Mouse (Mus musculus): Measurements from ENCODE around the gene Gm14214. TPM values are rescaled to one million over a fixed set of nuclear protein-coding genes. Genes with fewer than 3 reads are reported as not detected.
A peak's percentile ranks its signal among the peaks of the same experiment; 100 is the strongest.

Gm14214 gene
- polyA plus RNA-seq, 1 experiment from 2014 or later = not detected

DNA sequence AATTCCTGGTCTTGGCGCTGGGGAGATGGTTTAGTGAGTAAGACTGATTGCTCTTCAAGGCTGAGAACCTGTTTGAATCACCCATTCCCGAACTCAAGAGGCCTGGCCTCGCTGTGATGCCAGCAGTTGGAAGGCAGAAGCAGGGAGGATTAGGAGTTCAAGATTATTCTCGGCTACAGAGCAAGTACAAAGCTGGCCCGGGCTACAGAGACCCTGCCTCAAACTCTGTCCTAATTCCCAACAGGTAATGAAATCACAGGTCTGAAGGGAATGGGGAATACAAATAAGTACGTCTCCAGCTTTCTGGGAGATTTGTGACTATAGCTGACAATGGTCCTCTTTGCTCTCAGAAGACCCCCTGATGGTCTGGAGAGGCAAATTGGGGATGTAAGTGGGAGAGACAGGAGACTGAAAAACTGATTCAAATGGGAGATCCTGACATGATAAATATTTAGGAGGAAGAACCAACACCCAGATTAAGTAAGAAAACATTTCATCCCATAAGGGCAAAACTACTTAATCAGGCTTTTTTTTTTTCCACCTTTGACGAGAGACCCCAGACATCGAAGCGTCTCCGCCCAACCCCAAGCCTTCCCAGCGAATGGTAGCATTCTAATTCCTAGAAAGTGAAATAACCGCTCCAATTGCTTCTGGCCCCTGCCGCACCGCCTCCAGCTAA is 20.3 kb upstream of the Gm14214 start:
- Histone ChIP-seq H3K27me3 (ENCODE audit: low read depth, poor library complexity, severe bottlenecking) (no peaks in the 10 kb centered on the region), H3K9me3 (replicated peaks) (no peaks in the 10 kb centered on the region), H3K27ac (peak overlapping the region; percentile 99), H3K4me3 (peak overlapping the region; percentile 92), H3K36me3 (peaks cover 9% of the 10 kb centered on the region), H3K4me1 (peaks cover 45% of the 10 kb centered on the region)
- WGBS = 8% methylated on average over 14 of the region's 14 CpGs
- DNase-seq (ENCODE audit: low spot score) = no peak

DNA sequence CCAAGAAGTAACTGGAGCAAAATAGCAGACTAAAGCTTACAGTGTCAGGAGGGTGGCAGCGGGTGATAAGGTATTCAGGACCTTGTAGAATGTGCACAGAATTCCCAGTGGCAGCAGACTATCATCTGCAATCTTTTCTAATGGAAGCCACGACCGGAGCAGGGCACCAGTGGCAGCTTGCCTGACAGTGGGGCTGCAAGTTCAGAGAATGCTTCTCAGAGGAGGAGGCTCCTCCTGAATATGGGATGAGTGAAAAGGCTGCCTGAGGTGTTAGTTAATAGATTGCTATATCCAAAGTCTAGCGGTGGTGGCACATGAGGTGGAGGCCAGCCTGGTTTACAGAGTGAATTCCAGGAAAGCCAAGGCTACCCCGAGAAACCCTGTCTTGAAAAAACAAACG is 19.6 kb upstream of the Gm14214 start:
- peaks cover 6% of the 10 kb centered on the region; the same call in 1 of the 2 replicates for H3K36me3 ChIP-seq
- no peaks in the 10 kb centered on the region for H3K9me3 ChIP-seq (replicated peaks)
- no peak overlapping the region for H3K4me3 ChIP-seq
- WGBS = 77% methylated on average over 6 of the region's 6 CpGs
- no peaks in the 10 kb centered on the region for H3K27me3 ChIP-seq (ENCODE audit: low read depth, poor library complexity, severe bottlenecking)
- peaks cover 48% of the 10 kb centered on the region for H3K4me1 ChIP-seq
- no peak for DNase-seq (ENCODE audit: low spot score)
- no peak overlapping the region for H3K27ac ChIP-seq

DNA sequence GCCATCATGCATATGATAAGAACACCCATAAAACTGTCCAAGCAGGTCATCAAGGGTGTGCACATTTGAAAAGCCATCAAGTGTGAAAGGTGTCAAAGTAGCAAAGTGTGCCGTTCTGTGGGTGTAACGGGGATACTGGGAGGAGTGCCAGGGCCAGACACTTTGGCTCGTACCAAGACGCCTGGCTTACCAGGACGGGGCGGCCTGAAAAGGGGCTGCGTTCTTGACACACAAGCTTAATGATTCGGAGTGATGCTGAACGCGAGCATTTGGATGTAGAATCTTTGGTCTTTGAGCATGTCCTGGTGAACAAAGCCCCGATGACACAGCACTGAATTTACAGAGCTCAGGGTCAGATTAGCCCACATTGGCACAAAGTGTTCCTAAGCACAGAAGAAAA is 16.9 kb upstream of the Gm14214 start:
- 83% methylated on average over 11 of the region's 11 CpGs for WGBS
- no peak for DNase-seq (ENCODE audit: low spot score)
- Histone ChIP-seq H3K27me3 (ENCODE audit: low read depth, poor library complexity, severe bottlenecking) (no peaks in the 10 kb centered on the region), H3K9me3 (replicated peaks) (no peaks in the 10 kb centered on the region), H3K27ac (no peak overlapping the region), H3K4me1 (peaks cover 43% of the 10 kb centered on the region), H3K4me3 (no peak overlapping the region), H3K36me3 (no peaks in the 10 kb centered on the region)

DNA sequence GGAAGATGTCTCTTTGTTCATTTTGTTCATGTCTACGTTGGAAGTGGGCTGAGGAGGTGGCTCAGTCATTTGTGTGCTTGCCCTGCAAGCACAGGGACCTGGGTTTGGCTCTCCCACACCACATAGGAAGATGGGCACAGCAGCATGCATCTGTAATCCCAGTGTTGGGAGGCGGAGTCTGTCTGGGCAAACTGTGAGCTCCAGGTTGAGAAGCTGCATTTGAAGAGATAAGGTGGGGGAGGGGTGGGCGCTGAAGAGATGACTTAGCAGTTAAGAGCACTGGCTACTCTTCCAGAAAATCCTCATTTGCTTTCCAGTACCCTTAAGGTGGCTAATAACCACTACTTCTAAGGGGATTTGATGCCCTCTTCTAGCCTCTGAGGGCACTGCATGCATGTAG is 16.4 kb upstream of the Gm14214 start:
- Histone ChIP-seq H3K27me3 (ENCODE audit: low read depth, poor library complexity, severe bottlenecking) (no peaks in the 10 kb centered on the region), H3K4me1 (peaks cover 43% of the 10 kb centered on the region), H3K27ac (no peak overlapping the region), H3K9me3 (replicated peaks) (no peaks in the 10 kb centered on the region), H3K4me3 (no peak overlapping the region), H3K36me3 (no peaks in the 10 kb centered on the region)
- 51% methylated on average over 3 of the region's 3 CpGs for WGBS
- no peak for DNase-seq (ENCODE audit: low spot score)

DNA sequence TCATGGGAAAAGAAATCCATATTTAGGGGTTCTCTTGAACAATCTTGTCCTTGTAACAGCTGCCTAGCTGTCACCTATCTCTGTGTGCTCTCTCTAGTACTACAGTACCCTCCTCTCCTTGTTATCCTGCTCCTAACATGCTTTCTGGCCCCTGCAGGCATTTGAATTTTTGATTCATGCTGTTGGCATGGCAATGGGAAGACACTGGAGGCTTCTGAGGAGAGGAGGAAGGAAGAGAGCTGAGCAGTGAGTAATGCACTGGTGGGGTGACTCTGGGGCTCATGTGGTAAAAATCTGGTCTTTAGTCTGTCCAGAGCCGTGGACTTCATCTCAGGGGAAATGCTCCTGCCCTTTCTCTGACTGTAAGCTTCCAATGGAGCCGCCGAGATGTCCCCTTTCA is 15.5 kb upstream of the Gm14214 start:
- no peak for DNase-seq (ENCODE audit: low spot score)
- Histone ChIP-seq H3K4me1 (peaks cover 39% of the 10 kb centered on the region), H3K27ac (peak overlapping the region; percentile 10; the same call in 1 of the 2 replicates), H3K4me3 (no peak overlapping the region), H3K9me3 (replicated peaks) (no peaks in the 10 kb centered on the region), H3K36me3 (no peaks in the 10 kb centered on the region), H3K27me3 (ENCODE audit: low read depth, poor library complexity, severe bottlenecking) (no peaks in the 10 kb centered on the region)
- WGBS = 74% methylated on average over 3 of the region's 3 CpGs

DNA sequence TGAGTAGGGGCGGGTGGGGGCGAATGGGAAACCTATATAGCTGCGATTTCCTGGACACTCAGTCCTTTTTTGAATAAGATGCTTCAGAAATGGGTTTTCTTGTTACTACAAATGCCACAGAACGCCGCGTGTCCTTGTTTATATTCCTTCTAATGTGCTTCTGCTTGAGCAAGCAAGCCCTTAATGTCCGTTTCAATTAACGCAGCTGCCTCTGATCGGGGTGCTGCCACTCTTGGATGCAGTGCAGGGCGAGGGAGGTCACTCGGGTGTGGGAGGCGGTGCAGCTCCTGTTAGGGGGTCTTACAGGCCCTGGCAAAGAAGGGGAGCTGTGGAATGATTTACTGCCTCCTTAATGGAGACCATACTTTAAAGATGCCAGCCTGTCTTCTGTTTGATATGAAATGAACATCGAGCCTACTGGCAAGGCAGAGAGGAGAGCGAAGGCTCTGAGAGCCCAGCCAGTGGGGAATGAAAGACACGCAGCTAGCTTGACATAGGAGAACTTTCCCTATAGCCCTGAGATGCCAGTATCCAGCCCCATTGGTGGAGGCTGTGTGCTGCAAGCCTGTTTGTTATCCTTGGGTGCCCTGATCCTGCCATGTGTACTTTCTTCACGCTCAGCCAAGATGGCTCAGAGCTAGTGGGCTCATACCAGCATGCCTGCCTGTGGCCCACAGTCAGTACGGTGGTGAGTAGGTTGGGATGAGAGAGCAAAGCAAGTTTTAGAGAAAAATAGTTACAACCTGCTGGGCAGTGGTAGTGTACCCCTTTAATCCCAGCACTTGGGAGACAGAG is 13.2 kb upstream of the Gm14214 start:
- Histone ChIP-seq H3K27ac (no peak overlapping the region), H3K4me1 (peaks cover 32% of the 10 kb centered on the region), H3K9me3 (replicated peaks) (no peaks in the 10 kb centered on the region), H3K27me3 (ENCODE audit: low read depth, poor library complexity, severe bottlenecking) (no peaks in the 10 kb centered on the region), H3K36me3 (no peaks in the 10 kb centered on the region), H3K4me3 (no peak overlapping the region)
- 71% methylated on average over 17 of the region's 17 CpGs for WGBS
- DNase-seq (ENCODE audit: low spot score) = no peak

DNA sequence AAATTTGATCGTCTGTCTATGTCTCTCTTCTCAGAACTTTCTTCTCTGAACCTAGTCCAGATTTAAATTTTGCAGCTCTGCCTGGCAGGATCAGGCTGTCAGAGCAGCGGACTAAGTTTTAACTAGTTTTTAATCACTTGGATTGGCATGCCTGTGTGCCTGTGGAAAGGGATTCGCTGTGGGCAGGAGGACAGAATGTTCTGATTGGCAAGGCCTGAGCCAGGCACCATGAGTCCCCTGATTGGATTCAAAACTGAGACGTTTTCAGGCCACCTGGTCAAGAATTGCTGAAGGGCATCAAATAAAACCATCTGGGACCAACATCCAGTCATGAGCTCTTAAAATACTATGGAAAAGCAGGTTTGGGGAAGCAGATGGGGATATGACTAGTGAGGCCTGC is 12.5 kb upstream of the Gm14214 start:
- no peaks in the 10 kb centered on the region for H3K9me3 ChIP-seq (replicated peaks)
- WGBS = 79% methylated on average over 4 of the region's 4 CpGs
- peaks cover 32% of the 10 kb centered on the region for H3K4me1 ChIP-seq
- no peak overlapping the region for H3K27ac ChIP-seq
- no peak overlapping the region for H3K4me3 ChIP-seq
- no peaks in the 10 kb centered on the region for H3K27me3 ChIP-seq (ENCODE audit: low read depth, poor library complexity, severe bottlenecking)
- DNase-seq (ENCODE audit: low spot score) = no peak
- no peaks in the 10 kb centered on the region for H3K36me3 ChIP-seq

DNA sequence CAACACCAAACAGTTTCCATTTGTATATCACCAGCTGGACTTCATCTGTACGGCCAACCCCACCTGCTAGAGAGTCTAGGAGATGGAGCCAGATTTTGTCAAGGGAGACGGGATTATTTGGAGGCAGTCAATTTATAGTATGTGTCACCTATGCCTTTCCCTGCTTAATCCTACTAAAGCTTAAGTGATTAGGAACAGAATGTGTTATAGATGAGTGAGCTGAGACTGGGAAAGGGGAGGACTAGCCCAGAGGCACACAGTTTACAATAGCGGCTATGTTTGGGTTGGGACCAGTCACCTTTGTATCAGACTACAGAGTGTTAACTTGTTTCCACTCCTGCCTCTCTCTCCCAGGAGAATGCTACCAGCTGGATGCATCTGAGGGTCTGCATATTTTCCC is 9.8 kb upstream of the Gm14214 start:
- H3K27ac ChIP-seq = no peak overlapping the region
- H3K36me3 ChIP-seq = no peaks in the 10 kb centered on the region
- H3K27me3 ChIP-seq (ENCODE audit: low read depth, poor library complexity, severe bottlenecking) = no peaks in the 10 kb centered on the region
- 62% methylated on average over 3 of the region's 3 CpGs for WGBS
- H3K4me3 ChIP-seq = no peak overlapping the region
- no peaks in the 10 kb centered on the region for H3K9me3 ChIP-seq (replicated peaks)
- DNase-seq (ENCODE audit: low spot score) = no peak
- peaks cover 20% of the 10 kb centered on the region for H3K4me1 ChIP-seq

DNA sequence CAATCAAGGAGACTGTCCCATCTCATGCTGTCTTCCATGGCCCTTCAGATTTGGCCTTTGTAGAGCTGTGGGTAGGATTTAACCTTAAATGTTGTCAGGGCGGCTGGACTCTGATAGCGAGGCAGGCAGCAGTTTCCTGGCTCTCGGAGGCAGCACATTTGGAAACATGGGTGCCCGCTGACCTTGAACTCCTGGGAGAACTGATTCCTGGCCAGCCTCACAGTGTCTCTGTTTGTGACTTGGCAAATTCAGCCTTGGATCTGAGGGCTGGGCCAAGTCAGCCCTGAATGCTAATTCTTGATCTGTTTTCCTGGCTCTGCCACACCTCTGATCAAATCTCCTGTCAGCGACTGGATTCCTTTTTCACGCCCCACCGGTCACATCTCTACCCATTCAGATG is 6.7 kb upstream of the Gm14214 start:
- H3K27me3 ChIP-seq (ENCODE audit: low read depth, poor library complexity, severe bottlenecking) = no peaks in the 10 kb centered on the region
- H3K36me3 ChIP-seq = no peaks in the 10 kb centered on the region
- no peaks in the 10 kb centered on the region for H3K9me3 ChIP-seq (replicated peaks)
- WGBS = 73% methylated on average over 7 of the region's 7 CpGs
- no peak for DNase-seq (ENCODE audit: low spot score)
- no peak overlapping the region for H3K27ac ChIP-seq
- peaks cover 3% of the 10 kb centered on the region; the same call in 1 of the 2 replicates for H3K4me1 ChIP-seq
- H3K4me3 ChIP-seq = no peak overlapping the region

DNA sequence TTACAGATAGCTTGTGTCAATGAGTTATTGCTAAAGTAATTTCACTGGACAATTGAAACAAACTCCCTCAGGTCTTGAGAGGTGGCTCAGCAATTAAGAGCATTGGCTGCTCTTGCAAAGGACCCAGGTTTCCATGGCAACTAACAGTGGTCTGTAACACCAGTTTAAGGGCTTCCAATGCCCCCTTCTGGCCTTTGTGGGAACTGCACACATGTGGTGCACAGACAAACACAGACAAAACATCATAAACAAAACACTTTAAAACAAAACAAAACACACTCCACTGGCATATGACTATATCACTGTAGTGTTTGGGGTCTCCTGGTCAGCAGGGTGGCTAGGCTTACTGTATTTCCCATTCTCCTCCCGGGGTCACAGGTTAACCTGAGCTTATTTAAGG is 4.2 kb upstream of the Gm14214 start:
- WGBS = 87% methylated on average over 1 of the region's 1 CpGs
- no peaks in the 10 kb centered on the region for H3K9me3 ChIP-seq (replicated peaks)
- no peak overlapping the region for H3K4me3 ChIP-seq
- no peak overlapping the region for H3K27ac ChIP-seq
- H3K27me3 ChIP-seq (ENCODE audit: low read depth, poor library complexity, severe bottlenecking) = no peaks in the 10 kb centered on the region
- H3K36me3 ChIP-seq = no peaks in the 10 kb centered on the region
- H3K4me1 ChIP-seq = no peaks in the 10 kb centered on the region
- DNase-seq (ENCODE audit: low spot score) = peak; percentile 57

DNA sequence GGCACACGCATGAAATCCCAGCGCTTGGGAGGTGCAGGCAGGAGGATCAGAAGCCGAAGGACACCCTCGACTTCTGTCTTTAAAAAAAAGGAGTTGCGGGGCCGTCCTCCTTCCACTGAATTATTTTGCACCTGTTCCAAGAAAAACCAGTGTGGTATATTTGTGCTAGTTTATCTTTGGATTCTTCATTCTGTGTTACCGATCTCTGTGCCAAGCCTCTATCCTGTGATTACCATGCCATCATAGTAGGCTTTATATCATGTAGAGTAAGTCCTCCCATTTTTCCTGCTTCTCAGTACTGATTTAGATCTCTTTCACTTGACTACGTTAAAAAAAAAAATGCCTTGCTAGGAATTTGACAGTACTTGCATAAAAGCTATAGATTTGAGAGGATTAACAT is 1.8 kb upstream of the Gm14214 start:
- H3K27ac ChIP-seq = no peak overlapping the region
- H3K27me3 ChIP-seq (ENCODE audit: low read depth, poor library complexity, severe bottlenecking) = no peaks in the 10 kb centered on the region
- no peaks in the 10 kb centered on the region for H3K9me3 ChIP-seq (replicated peaks)
- no peak for DNase-seq (ENCODE audit: low spot score)
- 87% methylated on average over 8 of the region's 8 CpGs for WGBS
- H3K36me3 ChIP-seq = no peaks in the 10 kb centered on the region
- no peak overlapping the region for H3K4me3 ChIP-seq
- H3K4me1 ChIP-seq = no peaks in the 10 kb centered on the region; the same call in 1 of the 2 replicates

DNA sequence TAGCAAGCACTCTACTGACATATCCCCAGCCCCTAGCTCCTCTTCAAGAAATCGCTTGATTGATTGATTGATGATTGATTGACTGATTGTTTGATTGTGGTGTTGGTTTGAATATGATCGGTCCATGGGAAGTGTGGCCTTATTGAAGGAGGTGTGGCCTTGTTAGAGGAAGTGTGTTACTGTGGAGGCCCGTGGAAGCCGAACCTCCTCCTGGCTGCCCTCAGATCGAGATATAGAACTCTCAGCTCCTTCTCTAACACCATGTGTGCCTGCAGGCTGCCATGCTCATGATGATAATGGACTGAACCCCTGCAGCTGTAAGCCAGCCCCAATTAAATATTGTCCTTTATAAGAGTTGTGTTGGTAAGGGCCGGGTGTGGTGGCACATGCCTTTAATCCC is 2.8 kb downstream of the Gm14214 start:
- Histone ChIP-seq H3K27me3 (ENCODE audit: low read depth, poor library complexity, severe bottlenecking) (no peaks in the 10 kb centered on the region), H3K4me1 (peaks cover 6% of the 10 kb centered on the region)
- WGBS = 90% methylated on average over 6 of the region's 6 CpGs

DNA sequence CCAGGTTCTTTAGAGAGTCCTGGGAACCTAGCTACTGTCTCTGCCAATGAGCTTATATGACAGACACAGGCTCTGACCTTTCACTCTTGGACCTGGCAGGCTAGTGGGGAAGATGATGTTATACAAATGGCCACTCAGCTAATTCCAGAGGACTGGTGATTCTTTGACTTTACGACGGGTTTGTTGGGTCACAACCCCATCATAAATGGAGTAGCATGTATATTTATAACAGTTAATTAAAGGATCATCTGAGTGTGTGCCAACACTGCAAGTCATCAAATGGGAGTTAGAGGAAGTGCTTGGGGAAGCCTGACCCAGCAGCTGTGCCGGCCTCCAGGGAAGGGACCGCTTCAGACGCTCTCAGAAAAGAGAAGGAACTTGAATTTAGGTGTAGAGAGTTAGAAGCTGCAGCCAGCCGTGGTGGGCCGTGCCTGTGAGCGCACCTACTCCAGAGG is 4.2 kb downstream of the Gm14214 start:
- DNase-seq (ENCODE audit: low spot score) = no peak
- H3K4me3 ChIP-seq = no peak overlapping the region
- H3K27ac ChIP-seq = no peak overlapping the region
- H3K9me3 ChIP-seq (replicated peaks) = no peaks in the 10 kb centered on the region
- peaks cover 6% of the 10 kb centered on the region for H3K4me1 ChIP-seq
- no peaks in the 10 kb centered on the region for H3K27me3 ChIP-seq (ENCODE audit: low read depth, poor library complexity, severe bottlenecking)
- WGBS = 67% methylated on average over 8 of the region's 8 CpGs
- no peaks in the 10 kb centered on the region for H3K36me3 ChIP-seq

More for the DNA sequence above, 2.8 kb downstream of the Gm14214 start:
- Histone ChIP-seq H3K4me3 (no peak overlapping the region), H3K27ac (no peak overlapping the region), H3K9me3 (replicated peaks) (no peaks in the 10 kb centered on the region), H3K36me3 (no peaks in the 10 kb centered on the region)
- no peak for DNase-seq (ENCODE audit: low spot score)

All from limb, embryonic 10.5 days (tissue).